Mouse (Mus musculus): ENCODE data around the gene Rph3al. TPM values are rescaled to one million over a fixed set of nuclear protein-coding genes. Genes with fewer than 3 reads are reported as not detected.

The Rph3al gene
- total RNA-seq, 2 experiments from 2014 or later: not detected

- ATAC-seq (replicated peaks; ENCODE audit: poor library complexity, severe bottlenecking): no peak
These were observed 73.0 kb downstream of the Rph3al start for GRCm38 (mm10) chr11:75865253-75865619.

GRCm38 (mm10) chr11:75864529-75865252 lies 73.5 kb downstream of the Rph3al start:
- no peak for ATAC-seq (replicated peaks; ENCODE audit: poor library complexity, severe bottlenecking)

GRCm38 (mm10) chr11:75862466-75862865 lies 75.8 kb downstream of the Rph3al start:
- no peak for ATAC-seq (replicated peaks; ENCODE audit: poor library complexity, severe bottlenecking)

- ATAC-seq (replicated peaks; ENCODE audit: poor library complexity, severe bottlenecking): no peak
These were observed 76.6 kb downstream of the Rph3al start for GRCm38 (mm10) chr11:75861653-75862052.

- ATAC-seq (replicated peaks; ENCODE audit: poor library complexity, severe bottlenecking): no peak
These were observed 77.0 kb downstream of the Rph3al start for GRCm38 (mm10) chr11:75861213-75861612.

GRCm38 (mm10) chr11:75859460-75859859 lies 78.8 kb downstream of the Rph3al start:
- ATAC-seq (replicated peaks; ENCODE audit: poor library complexity, severe bottlenecking): no peak

- no peak for ATAC-seq (replicated peaks; ENCODE audit: poor library complexity, severe bottlenecking)
These were observed 79.3 kb downstream of the Rph3al start for GRCm38 (mm10) chr11:75858975-75859374.

- peak; percentile 67 for ATAC-seq (replicated peaks; ENCODE audit: poor library complexity, severe bottlenecking)
These were observed 80.4 kb downstream of the Rph3al start for GRCm38 (mm10) chr11:75857781-75858180.

GRCm38 (mm10) chr11:75854327-75854726 lies 83.9 kb downstream of the Rph3al start:
- peak; percentile 61 for ATAC-seq (replicated peaks; ENCODE audit: poor library complexity, severe bottlenecking)

GRCm38 (mm10) chr11:75853067-75853636 lies 85.1 kb downstream of the Rph3al start:
- ATAC-seq (replicated peaks; ENCODE audit: poor library complexity, severe bottlenecking): no peak

- ATAC-seq (replicated peaks; ENCODE audit: poor library complexity, severe bottlenecking): no peak
These were observed 85.7 kb downstream of the Rph3al start for GRCm38 (mm10) chr11:75852485-75852884.

GRCm38 (mm10) chr11:75849552-75849951 lies 88.7 kb downstream of the Rph3al start:
- 0 out of 2 replicates have a peak, but pooled peaks have one; percentile 25 for ATAC-seq (replicated peaks; ENCODE audit: poor library complexity, severe bottlenecking)

- no peak for ATAC-seq (replicated peaks; ENCODE audit: poor library complexity, severe bottlenecking)
These were observed 91.6 kb downstream of the Rph3al start for GRCm38 (mm10) chr11:75846589-75846988.

GRCm38 (mm10) chr11:75845675-75846074 lies 92.6 kb downstream of the Rph3al start:
- ATAC-seq (replicated peaks; ENCODE audit: poor library complexity, severe bottlenecking): no peak

- no peak for ATAC-seq (replicated peaks; ENCODE audit: poor library complexity, severe bottlenecking)
These were observed 95.2 kb downstream of the Rph3al start for GRCm38 (mm10) chr11:75842904-75843619.

GRCm38 (mm10) chr11:75841503-75841902 lies 96.7 kb downstream of the Rph3al start:
- ATAC-seq (replicated peaks; ENCODE audit: poor library complexity, severe bottlenecking): no peak

- ATAC-seq (replicated peaks; ENCODE audit: poor library complexity, severe bottlenecking): no peak
These were observed 98.4 kb downstream of the Rph3al start for GRCm38 (mm10) chr11:75839536-75840430.

- 0 out of 2 replicates have a peak, but pooled peaks have one; percentile 14 for ATAC-seq (replicated peaks; ENCODE audit: poor library complexity, severe bottlenecking)
These were observed 99.3 kb downstream of the Rph3al start for GRCm38 (mm10) chr11:75838861-75839426.

GRCm38 (mm10) chr11:75836240-75836610 lies 102.0 kb downstream of the Rph3al start:
- ATAC-seq (replicated peaks; ENCODE audit: poor library complexity, severe bottlenecking): no peak

Measured in granulocyte monocyte progenitor cell, adult 5-6 weeks (primary cell).